Mouse (Mus musculus) spleen, postnatal 0 days (tissue): ENCODE results near the gene Mknk1. TPM values are rescaled to one million over a fixed set of nuclear protein-coding genes. Genes with fewer than 3 reads are reported as not detected.

Experiments used
- polyA plus RNA-seq: library from polyadenylated mRNA; unstranded; fragments of >200 nt; fragmentation: Nextera tagmentation; extraction: Ambion mirVana; gene quantifications from 2 replicates; pipeline ENCODE4 v1.2.1, GENCODE M21; 2015

Mknk1 gene
- 32.7 TPM in 2 replicates for polyA plus RNA-seq

DNA sequence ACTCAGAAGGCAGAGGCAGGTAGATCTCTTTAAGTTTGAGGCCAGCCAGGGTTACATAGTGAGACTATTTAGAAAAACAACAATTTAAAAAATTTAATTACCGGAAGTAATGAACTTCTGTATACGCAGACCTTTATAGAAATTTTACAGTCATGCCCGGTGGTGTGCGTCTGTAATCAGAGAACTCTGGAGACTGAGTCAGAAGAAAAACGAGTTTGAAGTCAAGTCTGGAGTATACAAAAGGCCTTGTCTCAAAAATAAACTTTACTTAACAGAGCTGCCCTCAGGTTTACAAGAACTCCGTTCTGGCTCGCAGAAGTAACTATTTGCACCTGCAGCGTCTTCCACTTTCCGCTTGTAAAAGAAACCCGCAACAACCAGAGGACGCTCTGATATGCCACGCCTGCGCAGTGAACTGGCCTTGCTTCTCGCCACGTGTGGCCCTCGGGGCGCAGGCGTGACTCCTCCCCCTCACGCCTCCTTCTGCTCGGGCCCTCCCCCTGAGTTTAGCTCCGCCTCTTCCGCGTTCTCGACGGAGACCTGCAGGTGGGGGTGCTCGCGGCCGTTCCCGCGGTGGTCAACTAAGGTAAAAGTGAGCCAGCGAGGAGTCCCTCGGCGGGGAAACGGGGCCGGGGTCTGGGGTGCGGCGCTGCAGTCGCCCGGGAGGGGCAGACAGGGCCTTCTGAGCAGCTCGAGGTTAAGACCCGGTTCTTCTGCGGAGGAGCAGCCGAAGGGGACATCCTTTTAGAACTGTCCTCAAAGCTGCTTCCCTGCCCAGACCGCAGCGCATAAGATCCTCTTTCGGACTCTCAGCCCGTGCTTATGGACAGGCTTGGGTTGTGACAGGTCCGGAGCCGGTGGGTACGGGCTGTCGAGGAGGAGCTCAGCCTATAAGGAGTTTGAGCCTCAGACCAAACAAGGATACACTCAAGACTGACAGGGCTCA is at the start of gene Mknk1:
Gene Mknk1, plus strand, starts transcription at position 503 of the 946 bp plus-strand sequence.

DNA sequence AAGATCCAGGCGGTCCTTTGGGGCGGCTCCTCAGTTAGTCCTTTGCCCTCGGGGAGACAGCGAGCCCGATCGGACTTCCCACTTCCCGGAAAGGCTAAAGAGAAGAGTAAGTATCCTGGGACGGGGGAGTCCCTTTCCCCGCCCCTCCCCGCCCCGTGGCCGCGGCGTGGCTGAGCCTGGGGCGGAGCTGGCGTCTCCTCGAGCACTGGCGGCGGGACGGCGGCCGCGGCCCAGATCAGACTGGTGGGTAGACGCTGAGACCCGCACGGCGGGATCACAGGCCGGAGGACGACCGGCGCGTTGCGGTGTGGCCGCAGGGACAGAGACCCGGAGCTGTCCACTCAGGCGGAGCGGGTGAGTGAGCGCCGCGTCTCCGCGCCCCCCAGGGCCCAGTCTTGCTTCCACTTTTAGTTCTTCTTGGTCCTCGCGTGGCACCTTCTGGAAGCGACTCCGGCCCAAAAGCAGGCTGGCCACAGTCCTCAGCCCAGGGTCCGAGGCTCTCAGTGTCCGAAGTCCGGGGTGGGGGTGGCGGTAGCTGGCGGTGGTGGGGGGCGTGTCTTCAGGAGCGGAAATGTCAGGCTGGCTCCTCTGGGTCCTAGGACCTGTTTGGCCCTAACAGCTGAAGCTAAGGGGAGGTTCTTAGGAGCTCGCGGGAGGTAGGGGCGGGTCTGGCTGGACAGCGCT is 11.0 kb upstream of the Mknk1 start, which contains the start of gene Mob3c:
Gene Mob3c, plus strand, starts transcription at position 205 of the 684 bp plus-strand sequence.

DNA sequence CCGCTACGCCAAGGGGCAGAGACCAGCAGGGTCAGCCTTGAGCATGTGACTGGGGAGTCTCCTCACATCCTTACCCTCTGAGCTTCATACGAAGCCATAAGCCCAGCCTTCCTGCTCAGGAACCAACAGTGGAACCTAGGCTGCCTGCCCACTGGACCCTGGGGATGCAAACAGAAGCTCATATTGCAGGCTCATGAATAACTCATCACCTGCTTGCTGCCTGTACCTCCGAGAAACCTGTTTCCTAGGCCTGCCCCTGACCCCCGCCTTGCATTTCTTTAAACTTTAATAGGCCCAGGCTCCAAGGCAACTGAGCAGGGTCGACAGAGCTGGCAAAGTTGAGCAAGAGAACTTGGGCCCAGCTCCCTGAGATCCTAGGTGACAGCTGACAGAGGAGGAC is 45.0 kb downstream of the Mknk1 start, which contains the start of gene Kncn:
Gene Kncn, plus strand, starts transcription at position 379 of the 400 bp plus-strand sequence.

DNA sequence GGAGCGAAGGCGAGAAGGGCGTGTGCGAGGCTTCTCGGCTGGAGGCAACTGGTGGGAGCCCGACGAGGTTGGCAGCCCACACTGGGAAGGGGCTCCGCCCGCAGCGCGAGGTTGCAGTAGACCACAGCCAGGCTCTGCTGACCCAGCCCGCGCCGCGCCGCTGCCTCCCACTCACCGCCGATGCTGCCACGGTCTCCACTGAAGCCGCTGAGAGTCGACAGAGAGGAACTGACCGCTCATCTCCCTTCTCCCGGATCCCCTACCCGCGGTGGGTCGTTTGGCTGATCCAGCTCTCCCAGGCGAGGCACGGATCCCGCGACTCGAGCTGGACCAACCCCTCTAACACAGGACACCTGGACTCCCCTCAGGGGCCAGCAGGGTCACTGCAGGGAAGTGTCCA is 51.6 kb downstream of the Mknk1 start, which contains the start of gene 6430628N08Rik:
Gene 6430628N08Rik, plus strand, starts transcription at position 113 of the 400 bp plus-strand sequence.

Other genes starting within 250 kb of the Mknk1 start
- gene Cyp4a32, start 238.2 kb upstream of the Mknk1 start, polyA plus RNA-seq = not detected in 2 replicates
- 0.42 and 0.46 TPM in 2 replicates for gene Cyp4b1, start 191.5 kb upstream of the Mknk1 start, polyA plus RNA-seq
- gene Efcab14, start 101.5 kb upstream of the Mknk1 start, polyA plus RNA-seq = 16.4 and 16.8 TPM in 2 replicates
- gene Tex38, start 58.2 kb upstream of the Mknk1 start, polyA plus RNA-seq = 0.17 TPM in 1 of 2 replicates, not detected in the other
- 23.0 and 24.3 TPM in 2 replicates for gene Atpaf1, start 54.4 kb upstream of the Mknk1 start, polyA plus RNA-seq
- 8.6 and 12.5 TPM in 2 replicates for gene Mob3c, start 11.1 kb upstream of the Mknk1 start, polyA plus RNA-seq
- not detected in 2 replicates for gene Kncn, start 45.2 kb downstream of the Mknk1 start, polyA plus RNA-seq
- gene 6430628N08Rik, start 51.5 kb downstream of the Mknk1 start, polyA plus RNA-seq = not detected in 2 replicates
- gene Dmbx1, start 100.7 kb downstream of the Mknk1 start, polyA plus RNA-seq = not detected in 2 replicates
- 0.67 and 1.1 TPM in 2 replicates for gene Faah, start 178.7 kb downstream of the Mknk1 start, polyA plus RNA-seq
- gene Nsun4, start 214.7 kb downstream of the Mknk1 start, polyA plus RNA-seq = 8.8 and 10.2 TPM in 2 replicates
- gene Uqcrh, start 235.9 kb downstream of the Mknk1 start, polyA plus RNA-seq = 440 and 452 TPM in 2 replicates
- gene Lrrc41, start 236.1 kb downstream of the Mknk1 start, polyA plus RNA-seq = 23.9 and 24.7 TPM in 2 replicates